Comparison of ENCODE assay signal across 21 mouse cellular contexts in the genomic region with DNA sequence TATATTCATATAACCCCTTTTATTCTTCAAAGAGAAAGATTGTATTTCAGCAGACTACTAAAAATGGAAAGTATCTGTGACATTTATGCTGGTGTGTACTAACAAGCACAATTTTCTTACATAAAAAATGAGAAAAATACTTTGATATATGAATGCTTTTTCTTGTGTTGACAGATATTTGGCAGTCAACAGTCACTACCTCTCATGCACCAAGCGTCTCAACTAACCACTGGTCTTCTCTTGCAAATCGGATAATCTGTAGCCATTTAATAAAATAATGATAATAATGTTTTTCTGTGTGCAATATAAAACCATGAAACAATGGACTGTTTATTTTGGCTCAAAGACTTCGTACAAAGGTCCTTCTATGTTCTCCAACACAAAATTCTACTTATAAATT.
DNase-seq lines count a peak whose midpoint lies in the region; TF ChIP-seq lines count a peak whose summit lies in the region.
"Had no signal": no experiment of that assay in that cellular context is flagged by ENCODE, and none has a peak within 500 bp of the region (broad histone marks: within the 10 kb centered on the region; RNA-seq: fewer than 3 reads in every experiment).

No protein-coding gene starts in this region.

- TF ChIP-seq CTCF in gastrocnemius, adult 2 months (IDR thresholded peaks at IDR 0.05): no peak

- no peak for DNase-seq in gastrocnemius, adult 2 months
- no peak for DNase-seq in gastrocnemius, adult 18-20 months (ENCODE audit: low spot score)
- DNase-seq in 3T3-L1 (ENCODE audit: low read depth, low spot score) (peak; percentile 71), adipocyte (ENCODE audit: low spot score) (peak; percentile 72)
- no peak for DNase-seq in right cerebral cortex, adult 2 months (ENCODE audit: low spot score in 2 of 2)
- no peak for DNase-seq in right cerebral cortex, postnatal 25 days
- DNase-seq: adrenal gland, postnatal 10 days; adrenal gland, postnatal 36 days; B cell, adult 2 months; cerebellum, adult 18-20 months; cerebellum, adult 9-10 months; cerebellum, postnatal 14 days; forebrain, postnatal 0 days; gastrocnemius, postnatal 14 days; heart, adult 11 months; heart, postnatal 10 days; heart, postnatal 36 days had no signal

- peak overlapping the region; percentile 38; the same call in 1 of the 2 replicates for H3K27ac ChIP-seq in gastrocnemius, adult 2 months
- H3K27ac ChIP-seq: heart, embryonic 15.5 days; hindbrain, embryonic 10.5 days; hindbrain, embryonic 13.5 days had no signal

- no peak overlapping the region for H3K4me3 ChIP-seq in gastrocnemius, adult 2 months
- H3K4me3 ChIP-seq: heart, embryonic 12.5 days; heart, embryonic 15.5 days; hindbrain, embryonic 10.5 days; hindbrain, embryonic 13.5 days had no signal

- intact Hi-C loops in gastrocnemius, adult 2 months (cut with DNase I): no loop called here

Comparison
In these comparisons a context has a peak if more than half of its experiments do, and no peak if none do; other contexts are left out.
1. DNase-seq: peak in 3T3-L1 (single experiment) and adipocyte (single experiment); none in gastrocnemius, adult 2 months (single experiment), gastrocnemius, adult 18-20 months (single experiment), right cerebral cortex, adult 2 months (0 of 2) and right cerebral cortex, postnatal 25 days (single experiment).